Mouse (Mus musculus) stomach, embryonic 16.5 days (tissue): ENCODE measurements around the gene Phactr3. TPM values are rescaled to one million over a fixed set of nuclear protein-coding genes. Genes with fewer than 3 reads are reported as not detected.

Source experiments
- ATAC-seq: fragments of 200-750 bp; cut with Nextera tagmentation; 2 replicates; pipeline ENCODE4 v1.8.0; 2017; ENCODE audit warnings: moderate number of reproducible peaks, moderate TSS enrichment; ENCODE audit not compliant: insufficient read depth, low FRiP score
- H3K27ac ChIP-seq: fragments of 300-500 bp; sonication (generic); 2 replicates; pipeline ENCODE4 v1.5.1; 2014; ENCODE audit warnings: low read length
- H3K27me3 ChIP-seq: fragments of 300-500 bp; sonication (generic); 2 replicates; pipeline ENCODE4 v1.6.1; 2014; ENCODE audit warnings: low read length, control low read depth, mixed read lengths; ENCODE audit not compliant: control insufficient read depth, insufficient read depth
- H3K36me3 ChIP-seq: fragments of 300-500 bp; sonication (generic); 2 replicates; pipeline ENCODE4 v1.6.1; 2014; ENCODE audit warnings: low read length; ENCODE audit not compliant: control insufficient read depth, insufficient read depth
- H3K4me1 ChIP-seq: fragments of 300-500 bp; sonication (generic); 2 replicates; pipeline ENCODE4 v1.6.1; 2014; ENCODE audit warnings: low read length, control low read depth, mixed read lengths; ENCODE audit not compliant: control insufficient read depth, insufficient read depth
- H3K4me2 ChIP-seq: fragments of 300-500 bp; sonication (generic); 2 replicates; pipeline ENCODE4 v1.6.1; 2014; ENCODE audit warnings: low read depth, low read length, mixed read lengths
- H3K4me3 ChIP-seq: fragments of 300-500 bp; sonication (generic); replicated peaks from 2 replicates; pipeline ENCODE4 v1.5.1; 2014; ENCODE audit warnings: mild to moderate bottlenecking, low read length
- H3K9ac ChIP-seq: fragments of 300-500 bp; sonication (generic); 2 replicates; pipeline ENCODE4 v1.6.1; 2014; ENCODE audit warnings: low read length
- H3K9me3 ChIP-seq: fragments of 300-500 bp; sonication (generic); replicated peaks from 2 replicates; pipeline ENCODE4 v1.6.1; 2016; ENCODE audit warnings: low read length, control low read depth; ENCODE audit not compliant: control insufficient read depth
- WGBS: fragments of 180-500 bp; shearing (Covaris S2); extraction: QIAGEN DNeasy Blood & Tissue Kit; methylation state at CpG from one replicate; pipeline ENCODE4 v1.1.7; 2014; 5-methylcytosine and 5-hydroxymethylcytosine counted together
- polyA plus RNA-seq: library from polyadenylated mRNA; unstranded; fragments of >200 nt; fragmentation: Nextera tagmentation; extraction: Ambion mirVana; gene quantifications from 2 replicates; pipeline ENCODE4 v1.2.1, GENCODE M21; 2015

Gene Phactr3
- polyA plus RNA-seq, 1 experiment from 2014 or later: 3.2 TPM

DNA sequence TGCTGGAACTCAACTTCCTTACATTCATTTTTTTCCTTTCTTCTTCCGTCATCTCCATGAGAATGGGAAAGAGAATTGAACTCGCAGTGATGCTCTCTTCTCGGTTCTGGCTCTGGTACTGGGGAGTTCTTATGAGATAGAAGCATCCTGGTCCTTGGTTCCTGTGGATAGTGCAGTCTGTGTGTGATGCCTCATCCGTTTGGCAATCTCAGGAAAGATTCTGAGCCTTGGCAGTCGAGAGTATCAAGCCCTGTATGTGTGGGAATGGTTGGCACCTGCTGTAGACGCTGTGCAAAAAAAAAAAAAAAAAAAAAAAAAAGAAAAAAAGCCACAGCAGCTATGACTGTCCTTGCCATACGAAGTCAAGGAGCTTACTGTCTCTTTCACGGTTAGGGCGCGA is 47.2 kb downstream of the Phactr3 start:
- ATAC-seq: no peak
- Histone ChIP-seq H3K27me3 (no peaks in the 10 kb centered on the region), H3K27ac (no peak overlapping the region), H3K36me3 (no peaks in the 10 kb centered on the region), H3K9ac (no peak overlapping the region), H3K4me2 (no peak overlapping the region), H3K9me3 (no peaks in the 10 kb centered on the region), H3K4me1 (no peaks in the 10 kb centered on the region), H3K4me3 (no peak overlapping the region)
- 76% methylated on average over 10 of the region's 10 CpGs for WGBS

DNA sequence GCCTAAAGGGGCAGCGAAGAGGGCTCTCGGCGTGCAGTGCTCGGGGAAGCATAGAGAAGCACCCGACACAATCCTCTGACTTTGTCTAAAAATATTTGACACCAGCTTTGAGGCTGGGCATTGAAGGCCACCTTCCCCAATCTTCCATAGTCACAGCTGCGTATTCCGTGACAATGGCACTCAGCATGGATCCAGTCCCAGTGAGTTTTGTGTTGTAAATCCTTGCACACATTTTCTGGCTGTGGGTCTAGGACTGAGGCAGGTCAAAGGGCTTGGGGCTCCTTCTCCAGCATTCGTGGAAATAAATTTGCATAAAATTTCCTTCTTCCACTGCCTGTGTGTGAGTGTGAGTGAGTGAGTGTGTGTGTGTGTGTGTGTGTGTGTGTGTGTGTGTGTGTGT is 51.2 kb downstream of the Phactr3 start:
- no peaks in the 10 kb centered on the region for H3K27me3 ChIP-seq
- ATAC-seq: no peak
- WGBS: 79% methylated on average over 8 of the region's 8 CpGs
- H3K4me1 ChIP-seq: no peaks in the 10 kb centered on the region
- H3K36me3 ChIP-seq: no peaks in the 10 kb centered on the region
- H3K9ac ChIP-seq: no peak overlapping the region
- no peak overlapping the region for H3K4me2 ChIP-seq
- no peak overlapping the region for H3K27ac ChIP-seq
- H3K4me3 ChIP-seq: no peak overlapping the region
- no peaks in the 10 kb centered on the region for H3K9me3 ChIP-seq

DNA sequence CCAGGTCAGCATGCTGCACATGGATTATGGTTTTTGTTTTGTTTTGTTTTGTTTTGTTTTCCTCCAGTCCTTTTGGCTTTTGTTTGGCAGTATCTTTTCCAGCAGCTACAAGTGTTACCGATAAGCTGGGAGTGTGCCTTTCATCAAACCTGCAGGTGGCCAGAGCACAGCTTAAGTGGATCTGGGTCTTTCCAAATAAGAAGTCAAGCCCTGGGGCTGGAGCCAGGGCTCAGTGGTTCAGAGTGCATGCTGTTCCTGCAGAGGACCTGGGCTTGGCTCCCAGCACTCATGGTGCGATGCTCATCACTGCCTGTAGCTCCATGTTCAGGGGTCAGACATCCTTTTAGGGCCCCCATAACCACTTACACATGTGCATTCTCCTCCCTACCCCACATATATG is 55.2 kb downstream of the Phactr3 start:
- WGBS: 61% methylated on average over 2 of the region's 2 CpGs
- no peak for ATAC-seq
- no peak overlapping the region for H3K4me2 ChIP-seq
- no peaks in the 10 kb centered on the region for H3K4me1 ChIP-seq
- no peak overlapping the region for H3K9ac ChIP-seq
- no peaks in the 10 kb centered on the region for H3K27me3 ChIP-seq
- H3K9me3 ChIP-seq: no peaks in the 10 kb centered on the region
- H3K36me3 ChIP-seq: no peaks in the 10 kb centered on the region
- no peak overlapping the region for H3K27ac ChIP-seq
- H3K4me3 ChIP-seq: no peak overlapping the region

DNA sequence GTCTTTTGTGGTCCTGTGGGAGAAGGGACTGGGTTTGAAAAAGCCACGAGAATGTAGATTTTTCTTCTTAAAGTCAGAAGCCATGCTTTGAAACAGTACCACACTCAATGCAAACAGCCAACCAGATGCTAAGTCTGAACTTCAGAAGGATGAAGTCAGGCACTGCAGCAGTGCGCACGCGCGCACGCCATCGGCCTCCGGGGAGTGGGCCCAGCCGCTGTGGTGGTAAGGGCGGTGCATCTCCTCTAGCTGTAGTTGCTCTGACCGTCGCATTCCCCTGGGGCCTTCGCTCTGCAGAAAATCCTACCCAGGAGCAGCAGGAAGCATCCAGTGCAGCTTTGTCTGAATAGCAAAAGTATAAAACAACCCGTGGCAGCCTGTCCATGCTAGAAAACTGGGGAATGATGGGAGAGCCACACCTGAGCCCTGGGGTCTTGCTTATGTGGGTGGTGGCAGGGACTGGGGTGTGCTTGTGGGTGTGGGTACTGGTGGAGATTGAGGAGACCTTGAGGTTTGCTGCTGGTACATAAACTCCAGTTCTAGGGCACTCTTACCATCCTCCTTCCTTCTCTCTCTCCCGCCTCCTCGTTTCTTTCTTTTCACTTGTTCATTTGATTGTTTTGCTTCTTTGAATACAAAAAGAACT is 56.6 kb downstream of the Phactr3 start:
- ATAC-seq: 0 out of 2 replicates have a peak, but pooled peaks have one; percentile 29
- Histone ChIP-seq H3K4me3 (no peak overlapping the region), H3K27ac (no peak overlapping the region), H3K9ac (no peak overlapping the region), H3K4me1 (no peaks in the 10 kb centered on the region), H3K36me3 (no peaks in the 10 kb centered on the region), H3K4me2 (no peak overlapping the region), H3K9me3 (no peaks in the 10 kb centered on the region), H3K27me3 (no peaks in the 10 kb centered on the region)
- WGBS: 28% methylated on average over 16 of the region's 16 CpGs

DNA sequence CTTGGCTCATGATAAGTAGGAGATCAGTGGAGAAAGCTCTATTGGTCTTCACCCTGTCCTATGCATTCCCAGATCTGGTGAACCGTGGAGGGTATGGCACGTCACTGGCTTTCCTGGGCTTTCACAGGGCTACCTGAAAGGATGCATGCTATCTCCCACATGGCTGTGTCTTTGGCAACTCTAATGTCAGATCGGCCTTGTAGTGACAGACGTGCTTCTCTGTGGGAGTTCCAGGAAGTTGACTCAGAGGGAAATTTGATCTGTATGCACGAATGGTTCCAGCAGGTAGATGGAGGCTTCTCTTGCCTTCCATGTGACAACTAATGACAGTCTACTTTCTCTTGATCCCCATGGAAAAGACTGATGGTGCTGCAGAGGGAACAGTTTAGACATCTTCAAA is 65.5 kb downstream of the Phactr3 start:
- no peak overlapping the region for H3K4me2 ChIP-seq
- no peaks in the 10 kb centered on the region for H3K36me3 ChIP-seq
- H3K27me3 ChIP-seq: no peaks in the 10 kb centered on the region
- 68% methylated on average over 5 of the region's 5 CpGs for WGBS
- H3K9me3 ChIP-seq: no peaks in the 10 kb centered on the region
- no peak overlapping the region for H3K27ac ChIP-seq
- no peak for ATAC-seq
- H3K9ac ChIP-seq: no peak overlapping the region
- H3K4me1 ChIP-seq: no peaks in the 10 kb centered on the region
- no peak overlapping the region for H3K4me3 ChIP-seq

DNA sequence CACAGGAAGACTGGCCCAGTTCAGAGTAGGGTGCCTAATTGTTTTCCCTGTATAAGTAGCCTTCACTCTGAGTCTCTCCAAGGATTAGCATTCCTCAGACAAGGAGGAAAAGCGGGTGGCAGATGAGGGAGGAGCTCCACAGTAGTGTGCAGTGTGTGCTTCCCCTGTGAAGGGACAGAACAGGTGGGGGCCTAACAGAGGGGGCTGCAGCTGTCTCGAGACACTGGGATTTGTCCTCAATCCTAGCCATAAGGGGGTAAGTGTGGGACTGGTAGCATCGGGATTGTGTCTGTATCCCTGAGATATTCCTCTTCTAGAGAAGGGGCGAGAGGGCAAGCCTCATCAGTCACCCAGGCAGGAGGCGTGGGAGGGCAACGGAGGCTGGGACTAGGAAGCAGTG is 66.1 kb downstream of the Phactr3 start:
- Histone ChIP-seq H3K27ac (no peak overlapping the region), H3K9me3 (no peaks in the 10 kb centered on the region), H3K27me3 (no peaks in the 10 kb centered on the region), H3K4me1 (no peaks in the 10 kb centered on the region), H3K4me3 (no peak overlapping the region), H3K9ac (no peak overlapping the region), H3K4me2 (no peak overlapping the region), H3K36me3 (no peaks in the 10 kb centered on the region)
- ATAC-seq: no peak
- 36% methylated on average over 6 of the region's 6 CpGs for WGBS

DNA sequence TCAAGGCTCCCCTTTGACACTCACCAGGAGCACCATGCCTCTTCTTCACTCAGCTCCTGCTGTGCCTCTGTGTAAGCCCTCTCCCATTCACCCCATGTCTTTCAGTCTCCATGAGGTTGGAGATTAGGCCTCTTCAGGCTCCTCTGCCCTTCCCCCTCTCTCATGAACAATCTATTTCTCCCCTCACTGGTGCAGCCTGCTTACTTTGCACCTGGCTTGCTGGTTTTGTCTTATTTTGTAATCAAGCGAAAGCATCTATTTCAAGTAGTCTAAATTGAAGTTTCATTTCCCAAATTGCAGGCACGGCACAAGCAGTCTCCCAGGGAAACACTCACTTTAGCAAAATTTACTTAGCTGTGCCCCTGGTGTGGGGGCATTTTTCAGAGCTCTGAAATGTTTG is 70.2 kb downstream of the Phactr3 start:
- no peak for ATAC-seq
- Histone ChIP-seq H3K27me3 (no peaks in the 10 kb centered on the region), H3K9ac (no peak overlapping the region), H3K4me3 (no peak overlapping the region), H3K9me3 (no peaks in the 10 kb centered on the region), H3K4me1 (no peaks in the 10 kb centered on the region), H3K36me3 (no peaks in the 10 kb centered on the region), H3K4me2 (no peak overlapping the region), H3K27ac (no peak overlapping the region)
- 61% methylated on average over 2 of the region's 2 CpGs for whole genome bisulfite sequencing

DNA sequence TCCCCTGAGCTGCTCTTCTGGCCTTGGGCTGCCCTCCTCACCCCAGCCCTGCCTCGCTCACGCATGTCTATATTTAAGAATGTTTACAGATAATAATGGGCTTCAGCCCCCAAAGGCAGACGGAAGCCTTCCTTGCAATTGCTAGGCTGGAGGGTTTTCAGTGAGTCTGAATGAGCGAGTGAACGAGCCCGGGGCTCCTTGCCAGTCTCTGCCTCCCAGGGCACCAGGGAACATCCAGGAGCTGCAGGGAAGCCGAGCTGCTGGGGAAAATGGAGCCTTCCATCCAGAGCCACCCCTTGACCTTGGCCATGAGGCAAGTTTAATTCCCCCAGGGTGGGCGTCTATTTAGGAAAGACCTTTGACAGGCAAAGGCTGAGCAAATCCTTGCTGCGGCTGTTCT is 74.1 kb downstream of the Phactr3 start:
- no peak overlapping the region for H3K4me3 ChIP-seq
- no peaks in the 10 kb centered on the region for H3K27me3 ChIP-seq
- no peaks in the 10 kb centered on the region for H3K9me3 ChIP-seq
- H3K9ac ChIP-seq: no peak overlapping the region
- ATAC-seq: no peak
- no peak overlapping the region for H3K4me2 ChIP-seq
- WGBS: 49% methylated on average over 9 of the region's 9 CpGs
- no peaks in the 10 kb centered on the region for H3K36me3 ChIP-seq
- H3K4me1 ChIP-seq: no peaks in the 10 kb centered on the region
- H3K27ac ChIP-seq: no peak overlapping the region

DNA sequence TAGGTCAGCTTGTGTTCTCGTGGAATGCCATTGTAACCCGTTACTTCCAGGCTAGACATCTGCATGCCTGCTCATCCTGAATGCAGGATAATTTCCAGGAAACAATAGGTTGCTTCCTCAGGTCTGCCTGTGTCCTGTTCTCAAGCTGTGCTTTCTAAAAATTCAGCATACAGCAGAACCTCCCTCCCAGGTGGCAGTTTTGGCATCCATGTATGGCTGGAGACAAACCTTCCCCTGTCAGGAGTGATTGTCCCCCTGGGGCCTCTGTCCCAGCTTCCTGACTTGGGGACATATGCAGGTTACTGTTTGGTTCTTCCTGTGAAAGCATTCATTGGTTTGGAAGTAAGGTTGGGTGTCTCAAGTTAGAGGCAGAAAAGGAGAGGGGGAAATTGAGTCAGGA is 74.7 kb downstream of the Phactr3 start:
- WGBS: 64% methylated on average over 2 of the region's 2 CpGs
- Histone ChIP-seq H3K9me3 (no peaks in the 10 kb centered on the region), H3K27ac (no peak overlapping the region), H3K27me3 (no peaks in the 10 kb centered on the region), H3K36me3 (no peaks in the 10 kb centered on the region), H3K4me2 (no peak overlapping the region), H3K4me1 (no peaks in the 10 kb centered on the region), H3K4me3 (no peak overlapping the region), H3K9ac (no peak overlapping the region)
- ATAC-seq: no peak

DNA sequence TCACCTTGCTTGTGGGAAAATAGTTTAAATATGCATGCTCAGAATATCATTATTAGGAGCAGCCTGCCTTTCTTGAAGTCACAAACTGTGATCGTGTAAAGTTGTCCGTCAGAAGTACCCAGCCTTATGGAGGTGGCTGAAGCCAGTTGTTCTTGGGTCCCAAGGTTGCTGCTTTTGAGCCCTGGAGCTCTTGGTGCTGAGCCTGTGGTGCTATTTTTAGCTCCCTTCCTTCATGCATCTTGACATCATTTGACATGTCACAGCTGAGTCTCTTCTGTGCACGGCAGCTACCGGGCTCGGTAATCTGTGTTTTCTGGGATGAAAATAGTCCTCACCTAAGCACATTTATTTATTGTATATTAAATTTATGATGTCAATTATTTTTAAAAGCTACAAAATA is 76.1 kb downstream of the Phactr3 start:
- no peaks in the 10 kb centered on the region for H3K4me1 ChIP-seq
- no peaks in the 10 kb centered on the region for H3K36me3 ChIP-seq
- no peak for ATAC-seq
- no peak overlapping the region for H3K9ac ChIP-seq
- H3K9me3 ChIP-seq: no peaks in the 10 kb centered on the region
- no peaks in the 10 kb centered on the region for H3K27me3 ChIP-seq
- 42% methylated on average over 5 of the region's 5 CpGs for WGBS
- no peak overlapping the region for H3K27ac ChIP-seq
- no peak overlapping the region for H3K4me2 ChIP-seq
- no peak overlapping the region for H3K4me3 ChIP-seq
